Mouse (Mus musculus) ES-Bruce4 (cell line): ENCODE data around the gene Slc47a2. TPM values are rescaled to one million over a fixed set of nuclear protein-coding genes. Genes with fewer than 3 reads are reported as not detected.

ENCODE experiments used
- H3K27ac ChIP-seq: 2 replicates; pipeline ENCODE4 v1.5.1; 2012; ENCODE audit warnings: low read length, inconsistent platforms; ENCODE audit not compliant: insufficient read depth
- H3K27me3 ChIP-seq: 2 replicates; pipeline ENCODE4 v1.6.1; 2012; ENCODE audit warnings: mild to moderate bottlenecking, low read length, inconsistent platforms; ENCODE audit not compliant: control insufficient read depth, poor library complexity, insufficient read depth, severe bottlenecking
- H3K36me3 ChIP-seq: 2 replicates; pipeline ENCODE4 v1.6.1; 2012; ENCODE audit warnings: inconsistent platforms, mild to moderate bottlenecking, low read length, moderate library complexity; ENCODE audit not compliant: control insufficient read depth, poor library complexity, insufficient read depth, severe bottlenecking
- H3K4me1 ChIP-seq: one replicate; pipeline ENCODE4 v1.8.1; 2011; ENCODE audit warnings: low read length; ENCODE audit not compliant: control insufficient read depth, insufficient read depth
- H3K4me3 ChIP-seq: 2 replicates; pipeline ENCODE4 v1.5.1; 2011; ENCODE audit warnings: low read depth, mild to moderate bottlenecking, low read length
- H3K9ac ChIP-seq: 2 replicates; pipeline ENCODE4 v1.6.1; 2012; ENCODE audit warnings: low read depth, mild to moderate bottlenecking, inconsistent platforms; ENCODE audit not compliant: poor library complexity, severe bottlenecking
- H3K9me3 ChIP-seq: replicated peaks from 2 replicates; pipeline ENCODE4 v1.6.1; 2012; ENCODE audit warnings: mild to moderate bottlenecking, low read length, inconsistent platforms; ENCODE audit not compliant: control insufficient read depth, poor library complexity, insufficient read depth, severe bottlenecking
- CTCF ChIP-seq: IDR thresholded peaks from one replicate; pipeline ENCODE4 v1.8.1; 2011; ENCODE audit warnings: low read depth, low read length
- EP300 ChIP-seq: IDR thresholded peaks from 2 replicates; pipeline ENCODE4 v1.6.1; 2011; ENCODE audit warnings: low read depth, low read length; ENCODE audit not compliant: insufficient read depth
- POLR2A ChIP-seq: IDR thresholded peaks from one replicate; pipeline ENCODE4 v1.8.1; 2011; ENCODE audit warnings: low read length; ENCODE audit not compliant: insufficient read depth
- polyA plus RNA-seq: library from polyadenylated mRNA; stranded (reverse); fragments of >200 nt; gene quantifications from 2 replicates; pipeline ENCODE4 v1.2.4, GENCODE M21; 2011; ENCODE audit warnings: low read depth; ENCODE audit not compliant: missing spikeins, insufficient read depth, insufficient read length

Slc47a2 gene
- polyA plus RNA-seq, 1 experiment = not detected

DNA sequence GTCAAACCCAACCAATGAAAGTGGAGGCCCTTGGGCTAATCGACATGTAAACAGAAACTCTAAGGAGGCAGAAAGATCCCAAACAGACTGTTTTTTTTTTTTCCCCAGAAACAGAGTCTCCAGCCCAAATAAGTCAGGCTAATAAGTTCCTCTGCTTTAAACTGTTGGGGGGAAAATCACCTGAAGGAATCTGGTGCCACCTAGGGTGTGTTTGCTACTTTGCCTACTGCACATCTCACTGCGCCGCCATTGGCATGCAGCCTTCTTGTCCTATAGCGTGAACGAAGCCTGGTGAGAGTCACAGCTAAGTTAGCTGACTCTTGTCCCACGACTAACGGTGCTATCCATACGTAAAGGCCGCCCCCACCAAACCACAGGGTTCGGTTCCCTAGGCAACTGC lies 5.1 kb downstream of the Slc47a2 start:
- TF ChIP-seq POLR2A (no peak), CTCF (no peak), EP300 (no peak)
- H3K27me3 ChIP-seq = peaks cover 4% of the 10 kb centered on the region; the same call in 1 of the 2 replicates
- no peaks in the 10 kb centered on the region for H3K36me3 ChIP-seq
- no peaks in the 10 kb centered on the region for H3K9me3 ChIP-seq
- H3K4me1 ChIP-seq = no peaks in the 10 kb centered on the region
- H3K27ac ChIP-seq = no peak overlapping the region
- H3K4me3 ChIP-seq = no peak overlapping the region
- H3K9ac ChIP-seq = no peak overlapping the region

DNA sequence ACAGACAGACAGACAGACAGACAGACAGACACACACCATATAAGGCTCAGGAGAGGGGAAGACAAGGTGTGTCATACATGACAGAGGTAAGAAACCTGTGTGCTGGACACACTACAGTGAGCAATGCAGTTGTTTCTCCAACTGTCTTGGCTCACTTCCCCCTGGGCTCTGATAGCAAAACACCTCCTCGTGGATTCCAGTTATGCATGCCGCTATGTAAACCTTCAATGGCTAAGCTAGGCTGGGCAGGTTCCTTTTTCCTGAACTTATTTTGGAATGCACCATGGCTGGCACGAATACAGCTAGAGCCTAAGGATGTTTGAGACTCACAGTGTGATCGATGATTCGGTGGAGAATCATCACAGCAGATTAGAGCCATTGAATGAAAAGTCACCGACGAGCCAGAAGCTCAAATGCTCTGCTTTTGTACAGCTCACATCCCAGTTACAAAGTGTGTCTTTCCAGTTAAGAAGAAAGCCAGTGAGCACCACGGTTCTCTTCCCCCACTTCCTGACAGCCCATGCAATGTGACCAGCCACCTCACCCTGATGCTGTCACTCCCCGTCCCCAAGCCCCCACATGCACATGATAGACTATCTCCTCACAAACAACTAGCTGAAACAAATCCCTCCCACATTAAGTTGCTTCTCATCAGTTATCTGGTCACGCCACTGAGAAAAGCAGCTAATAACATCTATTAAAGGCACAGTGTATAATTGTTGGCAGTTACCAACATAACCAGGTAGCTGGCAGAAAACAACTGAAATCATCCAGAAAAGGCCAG lies 21.6 kb downstream of the Slc47a2 start:
- Histone ChIP-seq H3K27me3 (no peaks in the 10 kb centered on the region), H3K36me3 (no peaks in the 10 kb centered on the region), H3K9ac (no peak overlapping the region), H3K4me3 (no peak overlapping the region), H3K27ac (no peak overlapping the region), H3K9me3 (no peaks in the 10 kb centered on the region), H3K4me1 (no peaks in the 10 kb centered on the region)
- TF ChIP-seq EP300 = no peak
- TF ChIP-seq CTCF = no peak
- TF ChIP-seq POLR2A = no peak

DNA sequence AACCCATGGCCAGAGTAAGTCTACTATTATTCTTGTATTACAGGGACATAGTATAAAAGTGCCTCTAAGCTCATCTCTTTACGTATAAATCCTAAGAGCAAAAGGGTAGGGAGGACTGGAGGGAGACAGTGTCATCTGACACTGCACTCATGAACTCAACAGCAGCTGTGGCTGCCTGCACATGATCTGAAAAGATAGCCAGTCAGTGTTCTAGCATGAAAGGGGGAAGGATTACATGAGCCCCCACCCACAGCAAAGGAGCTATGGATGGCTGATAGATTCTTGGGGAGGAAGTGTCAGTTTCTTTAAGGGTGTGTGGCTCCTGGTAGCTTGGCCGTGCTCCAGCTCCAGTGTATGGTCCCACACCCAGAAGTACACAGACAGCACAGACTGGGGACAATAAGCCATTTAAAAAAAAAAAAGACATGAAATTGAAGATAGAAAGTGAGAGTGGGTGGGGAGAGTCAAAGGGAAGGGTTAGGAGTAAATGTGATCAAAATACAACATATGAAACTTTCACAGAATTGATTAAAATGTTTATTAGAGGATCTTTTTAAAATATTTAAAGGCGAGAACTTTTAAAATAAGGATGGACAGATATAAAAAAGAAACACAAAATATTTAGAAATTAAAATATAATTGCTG lies 22.6 kb downstream of the Slc47a2 start:
- H3K9ac ChIP-seq = no peak overlapping the region
- TF ChIP-seq CTCF (no peak), EP300 (no peak), POLR2A (no peak)
- H3K9me3 ChIP-seq = no peaks in the 10 kb centered on the region
- no peak overlapping the region for H3K27ac ChIP-seq
- H3K27me3 ChIP-seq = no peaks in the 10 kb centered on the region
- H3K4me1 ChIP-seq = no peaks in the 10 kb centered on the region
- H3K36me3 ChIP-seq = no peaks in the 10 kb centered on the region
- no peak overlapping the region for H3K4me3 ChIP-seq

DNA sequence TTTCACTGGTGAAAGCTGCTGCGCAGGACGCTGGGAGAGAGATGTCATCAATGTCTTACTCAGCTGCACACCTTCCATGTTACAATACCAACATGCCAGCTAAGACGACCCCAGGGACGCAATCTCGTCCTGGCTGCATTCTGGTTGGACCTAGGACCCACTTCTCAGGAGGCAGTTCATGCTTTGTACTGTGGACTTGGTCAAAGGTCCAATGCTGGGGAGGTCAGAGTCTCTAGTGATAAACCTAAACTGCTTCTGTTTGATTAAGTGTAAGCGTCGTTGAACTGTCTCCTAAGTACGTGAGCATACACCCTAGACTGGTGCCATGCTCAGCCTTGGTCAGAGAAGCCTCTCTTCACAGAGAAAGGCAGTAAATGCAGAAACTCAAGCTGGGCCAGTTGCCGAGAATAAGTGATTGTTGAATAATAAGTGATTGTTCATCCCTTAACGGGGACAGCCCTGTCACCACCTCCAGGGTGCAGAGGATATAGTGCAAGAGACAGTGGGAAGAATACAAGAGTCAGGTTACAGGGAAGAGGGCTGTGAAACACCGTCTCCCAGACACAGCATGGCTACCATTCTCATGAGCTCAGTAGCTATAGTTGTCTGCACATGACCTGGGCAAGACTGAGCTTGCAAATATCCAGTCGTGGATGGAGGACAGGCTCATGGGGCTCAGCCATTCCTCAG lies 23.3 kb downstream of the Slc47a2 start:
- no peak overlapping the region for H3K4me3 ChIP-seq
- TF ChIP-seq POLR2A (no peak), CTCF (no peak), EP300 (no peak)
- no peak overlapping the region for H3K9ac ChIP-seq
- H3K27me3 ChIP-seq = no peaks in the 10 kb centered on the region
- no peaks in the 10 kb centered on the region for H3K4me1 ChIP-seq
- no peaks in the 10 kb centered on the region for H3K9me3 ChIP-seq
- no peak overlapping the region for H3K27ac ChIP-seq
- H3K36me3 ChIP-seq = no peaks in the 10 kb centered on the region

DNA sequence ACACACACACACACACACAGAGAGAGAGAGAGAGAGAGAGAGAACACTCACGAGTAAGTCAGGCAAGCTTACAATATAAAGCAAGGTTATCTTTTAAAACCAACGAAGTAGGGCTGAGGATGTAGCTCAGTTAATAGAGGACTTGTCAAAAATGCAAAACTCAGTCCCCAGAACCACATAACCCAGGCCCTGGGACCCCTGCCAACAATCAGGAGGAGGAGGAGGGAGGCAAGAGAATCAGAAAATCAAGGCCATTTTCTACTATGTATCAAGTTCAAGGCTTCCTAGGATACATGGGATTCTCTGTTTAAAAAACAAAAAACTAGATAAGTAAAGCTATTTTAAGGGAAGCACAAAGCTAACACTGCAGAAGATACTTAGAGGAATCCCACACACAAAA lies 25.8 kb downstream of the Slc47a2 start:
- H3K9ac ChIP-seq = no peak overlapping the region
- no peaks in the 10 kb centered on the region for H3K36me3 ChIP-seq
- H3K4me3 ChIP-seq = no peak overlapping the region
- TF ChIP-seq CTCF (no peak), POLR2A (no peak), EP300 (no peak)
- no peaks in the 10 kb centered on the region for H3K9me3 ChIP-seq
- H3K4me1 ChIP-seq = no peaks in the 10 kb centered on the region
- no peak overlapping the region for H3K27ac ChIP-seq
- no peaks in the 10 kb centered on the region for H3K27me3 ChIP-seq
